Mouse (Mus musculus) heart, postnatal 14 days (tissue): Measurements from ENCODE around the gene Gm2012. TPM values are rescaled to one million over a fixed set of nuclear protein-coding genes. Genes with fewer than 3 reads are reported as not detected.
"Not testable (repeated sequence)": the region's sequence is repeated elsewhere in the genome, so short reads cannot be mapped to it uniquely, and the experiment has no call there.

Experiments
- DNase-seq, 2 experiments: peaks; one replicate each; pipeline ENCODE4 v3.0.0; 2021 to 2022
- intact Hi-C: fragments of 180-260 bp; cut with DNase I; formaldehyde crosslinking; loops from one replicate; pipeline ENCODE4 v1.15.1; 2025
- long read RNA-seq, 2 experiments: library from polyadenylated mRNA; stranded (forward); transcript quantifications; one replicate each; pipeline ENCODE4 v2.0.0; 2021
- microRNA-seq, 2 experiments: library from miRNA; unstranded; fragments of <30 nt; microRNA quantifications; one replicate each; pipeline ENCODE4 v1.2.0; 2021 to 2022
- total RNA-seq, 2 experiments: library from RNA; stranded (reverse); gene quantifications; 2 replicates each; pipeline ENCODE4 v1.2.3; 2021

Gm2012 gene
- total RNA-seq = not detected
- long read RNA-seq, experiment 1 = 0 reads
- long read RNA-seq, experiment 2 = 0 reads

DNA sequence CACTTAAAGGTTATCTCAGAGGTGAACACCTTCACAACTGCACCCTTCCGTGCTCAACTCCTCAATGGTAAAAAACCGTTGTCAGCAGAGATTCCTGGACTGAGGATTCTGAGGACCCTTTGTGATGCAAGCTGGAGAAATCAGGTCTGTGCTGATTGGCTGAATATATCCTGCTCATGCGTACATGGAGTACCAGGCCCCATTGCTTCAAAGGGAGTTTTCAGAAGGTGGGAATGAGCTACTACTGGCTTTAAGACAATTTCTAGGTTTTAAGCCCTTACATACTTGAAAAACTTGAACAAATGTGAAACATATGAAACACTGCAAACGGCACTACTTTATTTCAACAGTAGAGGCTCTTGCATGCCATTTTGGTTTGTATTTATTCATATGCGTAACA, at the start of gene Gm2012:
Gene Gm2012, minus strand, starts transcription at position 101 of the 400 bp plus-strand sequence.
- intact Hi-C loops, DNase-seq: not testable (repeated sequence)

- DNase-seq, intact Hi-C loops: not testable (repeated sequence)
Observed at GRCm38 (mm10) chrX:26159146-26159545, 72.0 kb downstream of the Gm2012 start.

Small RNA genes lying within 50 kb of the gene (microRNA-seq; reads per million reads assigned to microRNA genes)
- gene Gm26302 = 0 reads per million in 2 experiments

Other genes with a start within 250 kb of the Gm2012 start
- gene Gm5168, start 180.3 kb downstream of the Gm2012 start, total RNA-seq = not detected
- gene Gm2030, start 78.7 kb upstream of the Gm2012 start, total RNA-seq = not detected